Mouse (Mus musculus): ENCODE results near the gene Rbmx.

The Rbmx gene

GRCm38 (mm10) chrX:57392367-57393246 is at the start of gene Rbmx:
Gene Rbmx, minus strand, starts transcription at chrX:57393036.
- DNase-seq: peak; percentile 83

GRCm38 (mm10) chrX:57433897-57434296 is 41.1 kb upstream of the Rbmx start:
- DNase-seq: no peak

GRCm38 (mm10) chrX:57431610-57432009 is 38.8 kb upstream of the Rbmx start:
- no peak for DNase-seq

GRCm38 (mm10) chrX:57408769-57409168 is 15.9 kb upstream of the Rbmx start, which contains the start of gene Gm364:
Gene Gm364, plus strand, starts transcription at chrX:57409154.
- no peak for DNase-seq

GRCm38 (mm10) chrX:57403651-57404050 is 10.8 kb upstream of the Rbmx start:
- no peak for DNase-seq

GRCm38 (mm10) chrX:57401388-57401787 is 8.6 kb upstream of the Rbmx start:
- no peak for DNase-seq

GRCm38 (mm10) chrX:57393412-57393811 is 576 bp upstream of the Rbmx start:
- DNase-seq: no peak

GRCm38 (mm10) chrX:57380915-57381314 is 11.9 kb downstream of the Rbmx start:
- DNase-seq: no peak

- DNase-seq: no peak
Observed at GRCm38 (mm10) chrX:57378579-57378978, 14.3 kb downstream of the Rbmx start.

- no peak for DNase-seq
Observed at GRCm38 (mm10) chrX:57377096-57377495, 15.7 kb downstream of the Rbmx start.

GRCm38 (mm10) chrX:57374029-57374428 is 18.8 kb downstream of the Rbmx start:
- no peak for DNase-seq

- no peak for DNase-seq
Observed at GRCm38 (mm10) chrX:57373543-57373942, 19.3 kb downstream of the Rbmx start.

GRCm38 (mm10) chrX:57372965-57373364 is 19.9 kb downstream of the Rbmx start:
- DNase-seq: no peak

- DNase-seq: no peak
Observed at GRCm38 (mm10) chrX:57364891-57365569, 27.8 kb downstream of the Rbmx start.

- no peak for DNase-seq
Observed at GRCm38 (mm10) chrX:57359316-57359715, 33.5 kb downstream of the Rbmx start.

GRCm38 (mm10) chrX:57339220-57339619 is 53.6 kb downstream of the Rbmx start:
- no peak for DNase-seq

- DNase-seq: no peak
Observed at GRCm38 (mm10) chrX:57338371-57339211, 54.2 kb downstream of the Rbmx start, which contains the start of gene Arhgef6. Gene Arhgef6, minus strand, starts transcription at chrX:57338729.

- no peak for DNase-seq
Observed at GRCm38 (mm10) chrX:57337582-57337981, 55.3 kb downstream of the Rbmx start.

- no peak for DNase-seq
Observed at GRCm38 (mm10) chrX:57336958-57337357, 55.9 kb downstream of the Rbmx start.

GRCm38 (mm10) chrX:57335313-57335712 is 57.5 kb downstream of the Rbmx start:
- DNase-seq: no peak

Data from right cerebral cortex, postnatal 25 days (tissue).